Mouse (Mus musculus) megakaryocyte, embryonic 14.5 days (primary cell): ENCODE measurements at regions not wholly inside any gene's neighbourhood (a gene's known extent, or its start where the extent isn't known, plus 50 kb on each side); places are given as distances from the start of the nearest gene placed in this dataset.

Experiments used
- FLI1 ChIP-seq: IDR thresholded peaks from 2 replicates; pipeline ENCODE4 v1.6.1; 2012; ENCODE audit warnings: low read length, inconsistent platforms, mixed read lengths
- GATA1 ChIP-seq: IDR thresholded peaks from 3 replicates; pipeline ENCODE4 v1.6.1; 2012; ENCODE audit warnings: mixed read lengths, low read length, inconsistent platforms, borderline replicate concordance

DNA sequence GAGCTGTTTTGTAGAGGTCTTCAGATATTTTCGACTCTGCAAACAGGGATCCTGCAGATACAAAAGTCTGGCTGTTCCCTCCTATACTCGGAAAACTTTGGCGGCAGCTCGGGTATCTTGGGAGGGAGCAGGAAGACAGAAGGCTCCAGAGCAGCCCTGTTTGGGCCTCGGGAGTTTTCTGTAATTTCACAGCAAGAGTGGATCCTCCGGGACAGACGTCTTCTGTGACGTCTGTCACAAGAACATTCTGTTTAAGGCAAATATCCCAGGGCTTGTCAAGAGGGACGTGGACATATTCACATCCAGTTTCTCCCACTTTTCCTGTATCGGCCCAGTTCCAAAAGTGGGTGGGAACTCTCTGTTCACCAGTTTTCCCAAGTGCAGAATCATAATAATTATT is 60.9 kb upstream of the Slc45a1 start:
- no peak for TF ChIP-seq GATA1
- no peak for TF ChIP-seq FLI1
